Mouse (Mus musculus) spleen, postnatal 36 days (tissue): ENCODE measurements at regions not wholly inside any gene's neighbourhood (a gene's known extent, or its start where the extent isn't known, plus 50 kb on each side); places are given as distances from the start of the nearest gene placed in this dataset.

Experiments used
- DNase-seq, 2 experiments: peaks; one replicate each; pipeline ENCODE4 v3.0.0; 2022; ENCODE audit warnings: low spot score in 2 of 2, mixed read lengths in 1 of 2

DNA sequence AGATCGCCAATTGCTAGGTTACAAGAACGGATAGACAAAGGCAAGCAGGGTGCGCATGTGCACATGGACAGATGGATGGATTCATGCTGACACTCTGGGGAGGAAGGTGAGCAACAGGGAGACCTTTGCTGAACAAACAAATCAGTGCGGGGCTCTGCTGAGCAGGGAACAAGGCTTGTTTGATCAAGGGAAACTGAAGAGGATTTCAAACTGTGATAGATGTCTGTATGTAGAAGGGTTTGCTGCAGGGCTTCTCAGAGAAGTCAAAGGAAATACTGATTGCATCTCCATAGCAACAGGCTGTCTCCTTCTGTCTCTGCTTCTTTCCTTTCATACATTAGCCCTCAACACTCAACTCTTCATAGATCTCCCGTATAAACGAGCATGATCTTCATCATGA is 185.5 kb upstream of the Rnd3 start:
- no peak for DNase-seq

GRCm38 (mm10) chr2:51327081-51327480 is 178.2 kb upstream of the Rnd3 start:
- no peak for DNase-seq

DNA sequence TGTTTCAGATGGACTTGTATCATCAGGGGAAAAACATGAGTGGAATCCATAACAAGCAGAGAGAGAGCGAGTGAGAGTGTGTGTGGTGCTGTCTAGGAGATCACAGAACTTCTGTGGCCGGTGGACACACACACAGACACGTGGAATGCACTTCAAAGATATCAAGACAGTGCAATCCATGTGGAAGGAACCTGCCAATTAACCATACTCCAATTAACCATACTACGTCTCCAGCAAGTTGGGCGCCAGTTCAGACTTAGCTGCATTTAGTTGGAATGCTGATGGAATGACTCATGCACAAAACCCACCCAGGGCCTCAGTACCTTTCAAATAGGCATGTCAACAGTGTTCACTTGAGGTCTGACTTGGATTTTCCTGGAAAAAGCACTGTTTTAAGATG is 172.8 kb upstream of the Rnd3 start:
- no peak for DNase-seq

DNA sequence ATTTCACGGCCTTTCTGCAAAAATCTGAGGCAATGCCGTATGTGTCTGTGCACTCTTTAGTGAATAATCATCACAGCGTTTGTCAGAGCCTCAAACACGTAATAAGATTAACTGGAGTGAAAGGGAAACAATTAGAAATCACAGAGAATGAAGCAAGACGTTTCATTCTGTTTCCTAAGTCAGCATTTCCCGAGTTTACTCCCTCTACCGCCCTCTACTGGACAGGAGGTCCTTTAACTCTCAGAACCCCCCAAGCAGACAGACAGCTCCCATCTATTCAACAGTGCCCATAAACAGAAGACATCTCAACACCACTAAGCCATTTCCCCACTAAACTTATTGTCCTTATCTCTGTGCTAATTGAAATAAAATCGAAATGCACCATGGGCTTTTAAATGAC is 167.5 kb upstream of the Rnd3 start:
- no peak for DNase-seq

DNA sequence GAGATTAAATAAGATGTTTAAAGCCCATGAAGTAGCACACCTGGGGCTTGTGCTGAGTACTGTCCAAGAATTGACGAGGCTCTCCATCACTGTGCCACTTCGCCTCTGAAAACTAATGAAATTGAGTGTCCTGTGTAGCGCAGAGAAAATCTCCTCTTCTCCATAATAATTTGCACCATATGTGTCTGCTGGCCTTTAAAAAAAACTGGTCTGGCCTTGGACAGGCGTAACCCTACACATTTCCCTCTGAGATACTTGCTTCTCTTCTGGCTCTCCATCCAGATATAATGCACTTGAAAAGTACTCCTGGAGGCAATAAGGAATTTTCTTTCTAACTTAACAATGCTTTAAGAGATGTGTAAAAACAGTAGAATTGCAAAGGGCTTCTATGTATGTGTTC is 164.5 kb upstream of the Rnd3 start:
- no peak for DNase-seq

DNA sequence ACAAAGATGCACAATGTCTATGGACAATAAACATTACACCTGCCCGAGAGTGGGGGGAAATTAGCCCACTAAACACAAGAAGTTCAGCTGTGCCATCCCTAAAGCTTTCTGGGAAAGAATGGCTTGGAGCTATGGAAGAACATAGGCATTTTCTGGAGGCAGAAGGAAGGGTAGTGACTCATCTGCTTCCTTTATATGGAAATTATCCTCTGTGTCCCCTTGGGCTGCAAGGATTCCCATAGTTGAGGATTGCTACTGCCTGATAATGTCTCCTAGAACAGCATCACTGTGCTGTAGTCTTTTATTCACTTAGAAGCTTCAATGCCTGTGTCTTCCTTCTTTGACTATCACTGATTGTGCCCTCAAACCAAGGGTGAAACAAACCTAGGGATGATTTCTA is 157.3 kb upstream of the Rnd3 start:
- no peak for DNase-seq

- peak; percentile 1 to 3 for DNase-seq
These were observed 156.5 kb upstream of the Rnd3 start for GRCm38 (mm10) chr2:51305411-51305810.

- DNase-seq = no peak
These were observed 155.8 kb upstream of the Rnd3 start for GRCm38 (mm10) chr2:51304694-51305093.

DNA sequence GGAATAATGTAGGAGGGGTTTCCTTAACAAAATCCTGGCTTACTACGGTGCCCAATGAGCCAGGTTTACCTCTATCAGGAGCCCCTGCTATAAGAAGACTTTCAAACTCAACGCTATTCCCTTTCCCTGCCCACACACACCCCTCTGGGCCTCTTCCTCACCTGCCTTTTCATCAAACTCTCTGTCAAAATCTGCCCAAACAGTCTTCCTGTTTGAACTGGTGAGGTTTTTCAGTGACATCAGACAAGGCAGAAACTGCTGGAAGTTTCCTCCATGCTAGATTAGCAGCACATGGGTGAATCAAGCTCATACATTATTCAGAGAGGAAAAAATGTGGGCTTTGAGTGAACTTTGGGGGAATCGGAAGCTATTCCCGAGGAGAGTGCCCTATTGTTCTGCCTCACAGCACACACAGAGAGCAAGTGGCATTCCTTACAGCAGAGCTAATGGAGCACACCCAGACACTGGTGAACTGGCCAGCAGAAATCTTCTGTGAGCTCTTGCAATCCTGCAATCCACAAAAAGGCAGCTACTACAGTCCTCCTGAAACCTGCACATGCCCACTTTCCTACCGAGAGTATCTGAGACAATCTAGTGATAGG is 141.8 kb upstream of the Rnd3 start:
- DNase-seq = no peak

DNA sequence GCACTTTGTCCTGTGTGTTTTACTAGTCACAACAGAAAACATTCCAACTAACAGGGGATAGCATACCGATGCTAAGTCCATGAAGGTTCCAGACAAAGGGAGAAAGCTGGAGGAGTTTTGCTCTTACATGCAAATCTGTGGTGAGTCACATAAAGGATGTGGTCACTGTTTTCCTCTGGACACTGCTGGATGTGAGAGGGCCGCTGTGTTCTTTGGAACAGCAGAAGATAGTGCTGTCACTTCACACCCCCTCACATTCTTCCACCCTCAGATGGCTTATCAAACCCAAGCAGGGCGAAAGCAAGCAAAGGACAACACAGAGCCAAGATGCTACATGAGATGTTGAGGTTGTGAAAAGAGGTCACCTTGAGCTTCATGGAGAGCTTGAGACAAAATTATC is 139.8 kb upstream of the Rnd3 start:
- DNase-seq = no peak

DNA sequence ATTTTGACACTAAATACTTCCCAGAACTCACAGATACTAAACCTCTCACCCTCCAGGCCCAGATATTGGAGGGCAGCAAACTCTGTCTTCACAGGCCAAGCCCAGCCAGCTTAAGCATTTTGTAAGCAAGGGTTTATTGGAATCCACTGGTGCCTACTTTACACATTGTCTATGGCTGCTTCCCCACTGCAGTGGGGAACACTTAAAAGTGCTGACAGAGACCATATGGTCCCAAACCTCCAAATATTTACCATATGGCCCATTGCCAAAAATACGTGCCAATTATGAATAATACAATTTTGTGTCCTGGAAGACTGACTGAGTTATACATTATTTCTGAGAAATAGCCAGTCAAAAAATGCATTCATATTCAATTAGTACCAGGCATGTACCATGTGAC is 136.7 kb upstream of the Rnd3 start:
- DNase-seq = no peak

DNA sequence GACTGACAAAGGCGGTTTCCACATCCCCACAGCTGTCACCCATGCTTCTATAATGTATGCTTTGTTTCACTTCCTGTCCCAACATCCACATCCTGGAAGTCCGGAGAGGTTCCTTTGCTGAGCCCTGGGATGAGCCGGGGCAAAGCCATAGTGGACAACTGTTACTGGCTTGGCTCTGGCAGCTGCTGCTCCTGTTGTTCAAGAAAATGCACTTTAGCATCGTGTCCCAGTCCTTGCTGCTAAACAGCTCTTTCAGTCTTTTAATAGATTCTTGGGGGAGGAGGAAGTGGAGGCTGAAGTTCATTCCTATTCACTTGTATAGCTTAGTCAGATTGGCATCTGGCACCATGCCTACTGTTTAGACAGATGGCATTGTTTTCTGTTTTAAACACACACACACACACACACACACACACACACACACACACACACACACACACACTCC is 135.9 kb upstream of the Rnd3 start:
- DNase-seq = no peak

- DNase-seq = no peak
These were observed 130.6 kb upstream of the Rnd3 start for GRCm38 (mm10) chr2:51279396-51280045.

GRCm38 (mm10) chr2:51278824-51279223 is 129.9 kb upstream of the Rnd3 start:
- no peak for DNase-seq

DNA sequence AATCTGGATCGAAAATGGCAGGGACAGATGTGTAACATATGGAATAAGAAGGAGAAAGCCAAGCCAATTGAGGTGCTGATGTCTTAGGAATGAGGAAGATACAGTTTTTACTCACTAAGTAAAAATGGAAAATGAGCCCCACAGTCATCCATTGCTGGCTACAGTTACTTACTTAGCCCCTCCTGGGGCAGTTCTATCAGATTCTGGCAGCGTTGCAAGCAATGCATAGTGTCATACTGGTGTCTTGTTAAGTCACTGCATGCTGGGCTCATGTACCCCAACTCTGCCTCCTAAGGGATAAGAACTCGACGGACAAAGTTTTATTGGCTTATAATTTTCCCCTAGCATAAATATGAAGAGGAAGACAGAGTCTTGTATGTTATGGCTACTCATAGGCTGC is 129.4 kb upstream of the Rnd3 start:
- no peak for DNase-seq

DNA sequence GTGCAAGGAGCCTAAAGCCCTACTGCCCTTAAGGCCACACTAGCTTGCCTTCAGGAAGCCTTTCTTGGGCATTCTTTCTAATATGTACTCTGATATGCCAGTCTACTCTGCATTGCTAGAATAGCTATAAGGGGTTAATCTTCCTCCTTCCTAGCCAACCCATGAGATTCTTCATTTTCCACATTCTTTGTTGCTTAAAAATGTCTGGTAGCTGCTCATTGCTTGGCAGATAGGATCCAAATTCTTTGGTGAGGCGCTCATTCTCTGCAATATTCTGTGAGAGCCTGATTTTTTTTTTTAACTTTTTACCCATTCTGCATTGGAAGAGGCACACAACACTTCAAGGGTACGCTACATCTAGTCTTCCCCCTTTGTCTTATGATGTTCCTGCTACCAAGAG is 127.7 kb upstream of the Rnd3 start:
- no peak for DNase-seq

- DNase-seq = no peak
These were observed 124.4 kb upstream of the Rnd3 start for GRCm38 (mm10) chr2:51273300-51273699.

GRCm38 (mm10) chr2:51268532-51268931 is 119.6 kb upstream of the Rnd3 start:
- no peak for DNase-seq

GRCm38 (mm10) chr2:51267662-51268061 is 118.8 kb upstream of the Rnd3 start:
- no peak for DNase-seq

DNA sequence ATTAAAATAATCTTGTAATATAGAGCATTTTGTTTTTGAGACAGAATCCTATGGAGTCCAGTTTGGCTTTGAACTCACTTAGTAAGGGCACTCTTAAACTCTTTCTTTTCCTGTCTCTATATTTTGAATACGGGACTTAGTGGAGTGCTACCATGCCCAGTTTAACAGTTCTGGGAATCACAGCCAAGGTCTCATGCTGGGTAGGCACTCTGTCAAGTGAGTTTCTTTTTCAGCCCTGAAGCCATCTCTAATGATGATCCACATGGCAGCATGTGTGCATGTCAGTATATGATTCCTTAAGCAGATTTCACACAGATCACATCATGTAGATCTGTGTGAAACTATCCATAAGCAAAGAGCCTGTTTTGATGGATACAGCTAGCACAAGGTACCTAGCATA is 113.6 kb upstream of the Rnd3 start:
- DNase-seq = no peak

- no peak for DNase-seq
These were observed 101.9 kb upstream of the Rnd3 start for GRCm38 (mm10) chr2:51250798-51251197.

DNA sequence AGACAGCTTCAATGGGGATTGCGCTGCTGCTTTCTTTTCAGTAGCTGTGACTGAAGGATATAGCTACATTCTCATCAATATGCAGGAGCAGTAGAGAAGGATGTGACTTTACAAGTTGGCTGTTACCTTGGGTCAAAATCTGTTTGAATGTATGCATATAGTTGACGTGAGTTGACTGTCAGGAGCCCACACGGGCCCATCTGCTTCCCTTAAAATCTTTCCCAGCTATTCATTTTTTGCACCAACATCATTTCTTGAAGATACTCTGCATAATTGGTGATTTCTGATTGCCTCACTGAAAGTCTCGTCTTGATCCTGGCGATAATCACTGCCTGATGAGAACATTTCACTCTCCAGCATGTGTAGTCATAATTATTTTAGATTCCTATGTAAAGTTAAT is 92.7 kb upstream of the Rnd3 start:
- no peak for DNase-seq

- no peak for DNase-seq
These were observed 91.1 kb upstream of the Rnd3 start for GRCm38 (mm10) chr2:51240000-51240399.

DNA sequence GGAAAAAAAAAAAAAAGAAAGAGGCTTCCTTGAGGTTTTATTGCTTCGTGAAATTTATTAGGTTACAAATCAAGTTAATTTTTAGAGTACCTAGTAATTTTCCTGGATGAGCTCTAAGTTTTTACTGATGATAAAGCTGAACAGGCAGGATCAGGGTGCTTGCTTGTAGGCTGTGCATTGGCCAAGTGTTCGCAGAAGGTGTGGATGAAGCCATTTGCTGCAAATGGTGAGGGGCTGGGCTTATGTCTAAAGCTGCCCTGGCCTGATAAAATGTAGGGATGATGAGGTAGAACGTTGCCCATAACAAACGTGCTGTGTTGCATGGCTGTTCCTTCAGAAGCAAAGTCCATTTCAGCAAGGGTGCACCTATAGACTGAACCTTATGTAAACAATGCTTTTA is 90.1 kb upstream of the Rnd3 start:
- DNase-seq = no peak
